Mouse (Mus musculus) cerebellum, adult 2 months (tissue): Measurements from ENCODE around the gene Rps6ka5. TPM values are rescaled to one million over a fixed set of nuclear protein-coding genes. Genes with fewer than 3 reads are reported as not detected.

Experiments
- DNase-seq, 2 experiments: peaks; one replicate each; pipeline ENCODE4 v3.0.0; 2021
- H3K27ac ChIP-seq: fragments of 200-500 bp; 2 replicates; pipeline ENCODE4 v1.5.1; 2012; ENCODE audit warnings: low read length, control low read depth, inconsistent platforms; ENCODE audit not compliant: insufficient read depth
- H3K27me3 ChIP-seq: fragments of 200-500 bp; 2 replicates; pipeline ENCODE4 v1.6.1; 2012; ENCODE audit warnings: inconsistent platforms, mild to moderate bottlenecking, low read length, moderate library complexity; ENCODE audit not compliant: control insufficient read depth, insufficient read depth
- H3K4me1 ChIP-seq: fragments of 200-500 bp; 2 replicates; pipeline ENCODE4 v1.6.1; 2011; ENCODE audit warnings: low read length; ENCODE audit not compliant: control insufficient read depth, insufficient read depth
- H3K4me3 ChIP-seq: fragments of 200-500 bp; replicated peaks from 2 replicates; pipeline ENCODE3; 2011; ENCODE audit warnings: mild to moderate bottlenecking, low read depth, low read length, control low read depth; ENCODE audit not compliant: insufficient read depth
- CTCF ChIP-seq: fragments of 200-500 bp; IDR thresholded peaks from 2 replicates; pipeline ENCODE4 v1.5.1; 2011; ENCODE audit warnings: low read depth, mild to moderate bottlenecking, control low read depth, low read length, moderate library complexity, borderline replicate concordance; ENCODE audit not compliant: insufficient read depth
- POLR2A ChIP-seq: fragments of 200-500 bp; IDR thresholded peaks from 2 replicates; pipeline ENCODE4 v1.6.1; 2011; ENCODE audit warnings: low read length, control low read depth, borderline replicate concordance; ENCODE audit not compliant: insufficient read depth
- WGBS: fragments of 180-500 bp; shearing (Covaris S2); methylation state at CpG from one replicate; pipeline ENCODE4 v1.1.7; 2018; 5-methylcytosine and 5-hydroxymethylcytosine counted together
- polyA plus RNA-seq: library from polyadenylated mRNA; depleted of rRNA; stranded (reverse); fragments of >200 nt; gene quantifications from 2 replicates; pipeline ENCODE4 v1.2.3, GENCODE M21; 2012

Gene Rps6ka5
- polyA plus RNA-seq, 1 experiment = 22.9 TPM

GRCm38 (mm10) chr12:100629126-100629920 lies 97.5 kb downstream of the Rps6ka5 start:
- H3K27me3 ChIP-seq = no peaks in the 10 kb centered on the region
- H3K27ac ChIP-seq = no peak overlapping the region
- H3K4me3 ChIP-seq = no peak overlapping the region
- peak; percentile 43 to 61 for DNase-seq
- TF ChIP-seq CTCF = no peak
- H3K4me1 ChIP-seq = peaks cover 19% of the 10 kb centered on the region
- WGBS = 64% methylated on average over 6 of the region's 6 CpGs

- no peak for DNase-seq
- no peaks in the 10 kb centered on the region for H3K27me3 ChIP-seq
- TF ChIP-seq CTCF = no peak
- TF ChIP-seq POLR2A = no peak
- no peak overlapping the region for H3K4me3 ChIP-seq
- H3K4me1 ChIP-seq = peaks cover 11% of the 10 kb centered on the region
- H3K27ac ChIP-seq = no peak overlapping the region
- 52% methylated on average over 1 of the region's 1 CpGs for WGBS
Measured at GRCm38 (mm10) chr12:100626991-100627677, 99.6 kb downstream of the Rps6ka5 start.

- DNase-seq = no peak
- Histone ChIP-seq H3K4me3 (no peak overlapping the region), H3K4me1 (peaks cover 11% of the 10 kb centered on the region), H3K27ac (no peak overlapping the region), H3K27me3 (no peaks in the 10 kb centered on the region)
- TF ChIP-seq POLR2A (no peak), CTCF (no peak)
- 75% methylated on average over 4 of the region's 4 CpGs for WGBS
Measured at GRCm38 (mm10) chr12:100626273-100626990, 100.4 kb downstream of the Rps6ka5 start.

- H3K4me3 ChIP-seq = no peak overlapping the region
- H3K27me3 ChIP-seq = no peaks in the 10 kb centered on the region
- H3K27ac ChIP-seq = no peak overlapping the region
- no peak for TF ChIP-seq CTCF
- TF ChIP-seq POLR2A = no peak
- peaks cover 5% of the 10 kb centered on the region; the same call in 1 of the 2 replicates for H3K4me1 ChIP-seq
- WGBS = 86% methylated on average over 3 of the region's 3 CpGs
- no peak for DNase-seq
Measured at GRCm38 (mm10) chr12:100624854-100625447, 101.8 kb downstream of the Rps6ka5 start.

- no peak for DNase-seq
- WGBS = 89% methylated on average over 2 of the region's 2 CpGs
- no peak for TF ChIP-seq CTCF
- TF ChIP-seq POLR2A = no peak
- Histone ChIP-seq H3K27me3 (no peaks in the 10 kb centered on the region), H3K27ac (no peak overlapping the region), H3K4me3 (no peak overlapping the region), H3K4me1 (peaks cover 3% of the 10 kb centered on the region; the same call in 1 of the 2 replicates)
Measured at GRCm38 (mm10) chr12:100615251-100615650, 111.5 kb downstream of the Rps6ka5 start.

GRCm38 (mm10) chr12:100613878-100614277 lies 112.9 kb downstream of the Rps6ka5 start:
- WGBS = 92% methylated on average over 2 of the region's 2 CpGs
- Histone ChIP-seq H3K4me1 (no peaks in the 10 kb centered on the region; the same call in 1 of the 2 replicates), H3K4me3 (no peak overlapping the region), H3K27me3 (no peaks in the 10 kb centered on the region), H3K27ac (no peak overlapping the region)
- DNase-seq = no peak
- TF ChIP-seq CTCF = no peak
- TF ChIP-seq POLR2A = no peak

GRCm38 (mm10) chr12:100613192-100613700 lies 113.5 kb downstream of the Rps6ka5 start:
- Histone ChIP-seq H3K4me1 (no peaks in the 10 kb centered on the region; the same call in 1 of the 2 replicates), H3K4me3 (no peak overlapping the region), H3K27ac (no peak overlapping the region), H3K27me3 (no peaks in the 10 kb centered on the region)
- TF ChIP-seq CTCF (no peak), POLR2A (no peak)
- WGBS = 73% methylated on average over 5 of the region's 5 CpGs
- no peak for DNase-seq
